Mouse (Mus musculus) MEL-GATA-1-ER (cell line): ENCODE results near the gene Pef1.

Source experiments
- DNase-seq: peaks from one replicate; pipeline ENCODE4 v3.0.0-alpha.2; 2012; ENCODE audit warnings: low read depth; ENCODE audit errors: extremely low read depth

Pef1 gene

DNA sequence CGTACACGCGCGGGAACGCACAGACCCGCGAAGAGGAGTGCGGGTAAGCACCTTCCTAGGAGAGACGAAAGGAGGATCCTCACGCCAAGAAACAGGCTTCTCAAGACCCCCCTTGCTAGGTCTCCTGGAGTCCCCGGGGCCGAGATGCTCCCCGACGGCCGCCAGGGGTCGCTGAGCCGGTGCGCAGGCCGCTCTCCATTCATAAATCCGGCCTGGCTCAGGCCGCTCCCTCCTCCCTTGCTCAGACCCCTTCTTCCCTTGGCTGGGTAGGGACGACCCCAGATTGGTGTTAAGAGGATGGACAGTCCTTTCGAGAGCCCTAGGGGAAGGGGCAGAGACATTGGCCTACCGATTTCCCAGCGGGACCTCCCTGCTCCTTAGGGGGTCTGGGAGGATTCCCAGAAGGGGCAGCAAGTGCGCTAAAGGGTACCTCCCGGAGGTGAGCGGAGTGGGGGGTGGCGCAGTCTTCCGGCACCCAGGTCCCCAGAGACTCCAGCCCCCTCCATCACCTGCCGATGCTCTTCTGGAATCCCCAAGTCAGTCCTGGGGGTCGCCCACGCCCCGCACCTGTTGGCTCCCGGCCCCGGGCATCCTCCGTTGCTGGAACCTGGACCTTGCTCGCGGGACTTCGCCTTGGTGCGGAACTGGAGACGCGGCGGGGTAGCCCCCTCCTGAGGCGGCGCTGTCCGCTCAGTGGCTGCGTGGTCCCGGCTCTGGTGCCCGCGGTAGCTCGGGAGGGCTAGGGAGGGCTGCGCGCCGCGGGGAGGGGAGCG, 36.3 kb downstream of the Pef1 start:
- peak; percentile 5 for DNase-seq

DNA sequence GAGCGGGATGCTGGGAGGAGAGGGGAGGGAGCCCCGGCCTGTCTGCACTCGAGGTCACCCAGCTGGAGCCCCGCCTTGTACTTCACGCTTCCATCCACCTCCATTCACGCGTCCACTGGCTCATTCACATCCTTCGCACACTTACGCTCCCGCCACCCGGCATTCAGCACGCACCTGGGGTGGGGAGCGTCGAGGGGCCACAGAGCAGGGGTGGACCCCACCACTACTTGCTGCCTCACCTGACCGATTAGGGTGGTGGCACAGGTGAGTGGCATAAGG, 36.8 kb downstream of the Pef1 start, which contains the start of gene Hcrtr1:
TSS of gene Hcrtr1 (minus strand) at position 146 of the 279 bp plus-strand sequence.
- DNase-seq, result no peak

DNA sequence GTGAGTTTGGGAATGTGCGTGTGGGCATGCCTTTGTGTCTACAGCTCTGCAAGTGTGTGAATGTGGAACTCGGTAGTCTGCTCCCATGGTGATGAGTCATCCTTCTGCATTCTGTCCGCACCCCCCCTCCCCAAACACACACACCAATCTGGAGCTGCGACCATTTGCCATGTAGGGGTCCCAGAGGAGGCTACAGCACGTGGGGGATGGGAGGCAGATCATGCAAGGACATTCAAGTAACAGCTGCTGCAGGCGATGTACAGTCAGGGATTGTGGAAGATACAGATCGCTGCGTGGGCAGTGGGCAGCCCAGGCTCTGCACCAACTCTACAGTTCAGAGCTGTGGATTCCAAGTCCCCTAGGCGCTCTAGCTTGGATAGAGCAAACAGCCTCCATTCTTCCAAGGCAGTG, 38.6 kb downstream of the Pef1 start:
- DNase-seq, result no peak

DNA sequence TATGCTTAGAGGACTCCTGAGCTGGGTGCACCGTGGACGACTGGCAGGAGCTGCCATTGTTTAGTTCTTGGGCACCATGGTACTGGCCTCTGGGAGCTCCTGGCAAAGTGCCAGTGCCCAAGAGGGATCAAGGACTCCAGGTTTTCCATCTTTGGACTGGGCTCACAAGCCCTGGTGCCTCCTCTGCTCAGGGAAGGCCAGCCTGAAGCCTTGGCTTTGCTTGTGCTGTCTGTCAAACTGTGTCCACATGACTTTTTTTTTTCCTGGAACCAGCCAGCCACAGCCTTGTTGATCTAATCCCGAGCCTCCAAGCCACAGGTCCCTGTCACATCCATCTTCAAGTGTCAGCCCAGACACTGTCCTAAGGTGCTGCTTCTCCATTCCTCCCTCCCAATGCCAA, 39.4 kb downstream of the Pef1 start:
- no peak for DNase-seq

DNA sequence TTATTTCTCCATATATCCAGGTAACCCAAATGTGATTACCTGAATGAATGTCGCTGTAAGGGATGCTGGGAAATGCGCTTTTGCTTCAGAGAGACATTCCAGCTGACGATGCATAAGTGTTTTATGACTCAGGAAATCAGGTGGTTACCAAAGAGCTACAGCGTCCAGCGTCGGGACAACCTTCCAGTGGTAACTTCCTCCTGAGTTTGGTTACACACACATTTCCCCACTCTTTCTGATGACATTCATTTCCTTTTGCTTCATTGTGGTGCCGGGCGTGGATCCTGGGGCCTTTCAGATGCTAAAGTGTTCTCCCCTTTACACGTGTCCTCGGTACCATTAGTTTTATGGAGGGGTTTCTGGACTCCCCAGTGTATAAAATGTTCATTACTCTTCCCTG, 46.0 kb downstream of the Pef1 start:
- DNase-seq, result no peak

DNA sequence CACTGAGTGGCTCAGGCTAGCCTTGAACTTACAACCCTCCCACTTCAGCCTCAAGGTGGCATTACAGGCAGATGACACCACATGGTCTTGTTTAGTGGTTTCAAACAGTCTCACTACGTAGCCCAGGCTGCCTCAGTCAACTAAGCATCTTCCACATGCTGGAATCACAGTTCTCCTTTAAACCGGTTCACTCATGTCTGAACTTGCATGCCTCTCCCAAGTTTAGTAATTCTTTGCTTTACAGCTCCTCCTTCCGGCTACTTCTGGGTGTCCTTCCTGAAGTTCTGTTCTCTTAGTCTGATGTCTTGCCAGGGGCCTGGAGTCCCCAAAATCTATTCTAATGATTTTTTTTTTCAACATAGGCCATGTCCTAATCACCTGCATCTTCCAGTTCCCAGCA, 51.9 kb downstream of the Pef1 start:
- DNase-seq, result no peak

DNA sequence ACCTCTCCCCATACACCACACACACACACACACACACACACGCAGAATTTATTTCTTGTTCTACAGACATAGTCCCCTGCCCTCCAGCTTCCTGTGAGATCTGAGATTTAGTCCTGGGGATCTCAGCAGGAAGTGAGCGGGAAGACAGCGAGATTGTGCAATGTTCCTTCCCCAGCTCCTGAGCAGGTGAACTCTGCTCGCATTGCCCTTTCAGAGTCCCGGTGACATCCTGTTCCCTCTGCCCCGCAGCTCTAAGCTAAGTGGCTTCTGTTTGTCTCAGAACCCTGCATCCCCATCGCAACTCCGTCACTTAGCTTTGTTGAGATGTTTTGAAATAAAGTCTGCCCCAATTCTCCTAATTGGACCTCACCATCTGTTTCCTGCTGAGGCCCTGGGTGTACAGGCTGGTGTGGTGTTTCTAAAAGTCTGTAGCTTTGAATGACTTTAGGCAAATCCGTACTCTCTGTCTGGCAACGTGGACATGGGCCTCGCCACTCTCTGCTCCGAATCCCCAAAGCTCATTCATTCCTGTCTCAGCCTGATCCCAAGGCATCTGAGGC, 54.5 kb downstream of the Pef1 start:
- DNase-seq, result no peak

DNA sequence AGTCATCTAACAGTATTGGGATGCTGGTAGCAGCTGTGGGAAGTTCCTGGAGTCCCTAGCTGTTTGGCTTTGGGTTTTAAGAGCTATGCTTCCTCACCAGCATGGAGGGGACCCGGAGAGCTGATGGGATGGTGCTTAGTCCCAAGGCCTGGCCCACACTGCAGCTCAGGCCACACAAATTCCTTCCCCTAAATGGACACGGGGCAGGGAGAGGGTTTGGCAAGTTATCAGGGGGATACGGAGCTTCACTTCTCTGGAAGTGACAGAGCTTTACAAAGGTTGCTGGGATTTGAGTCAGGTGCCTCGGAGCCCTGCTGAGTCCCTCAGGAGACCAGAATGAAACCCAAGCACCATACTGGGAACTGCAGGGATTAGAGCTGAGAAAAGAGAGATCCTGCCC, 59.0 kb downstream of the Pef1 start:
- no peak for DNase-seq

DNA sequence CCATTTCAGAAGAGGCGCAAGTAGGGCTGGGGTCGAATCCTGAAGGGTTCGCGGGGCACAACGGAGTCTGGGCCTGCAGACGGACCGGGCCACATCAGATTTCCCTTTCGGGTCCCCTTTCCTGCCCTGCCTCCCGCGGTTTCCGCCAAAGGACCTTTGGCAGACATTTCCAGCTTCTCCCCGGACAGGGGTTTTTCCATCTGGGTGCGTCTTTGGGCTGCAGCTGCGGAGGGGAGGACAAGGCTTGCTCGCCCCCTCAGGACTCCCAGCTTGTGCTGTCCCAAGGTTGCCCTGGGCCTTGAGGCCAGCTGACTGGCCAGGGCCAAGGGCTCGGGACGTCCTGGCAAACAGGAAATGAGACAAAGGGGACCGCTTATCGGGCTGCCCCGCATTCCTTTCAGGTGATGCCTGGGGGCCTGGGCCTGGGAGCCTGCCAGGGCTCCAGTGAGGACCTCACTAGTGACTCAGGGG, 61.1 kb downstream of the Pef1 start:
- no peak for DNase-seq

DNA sequence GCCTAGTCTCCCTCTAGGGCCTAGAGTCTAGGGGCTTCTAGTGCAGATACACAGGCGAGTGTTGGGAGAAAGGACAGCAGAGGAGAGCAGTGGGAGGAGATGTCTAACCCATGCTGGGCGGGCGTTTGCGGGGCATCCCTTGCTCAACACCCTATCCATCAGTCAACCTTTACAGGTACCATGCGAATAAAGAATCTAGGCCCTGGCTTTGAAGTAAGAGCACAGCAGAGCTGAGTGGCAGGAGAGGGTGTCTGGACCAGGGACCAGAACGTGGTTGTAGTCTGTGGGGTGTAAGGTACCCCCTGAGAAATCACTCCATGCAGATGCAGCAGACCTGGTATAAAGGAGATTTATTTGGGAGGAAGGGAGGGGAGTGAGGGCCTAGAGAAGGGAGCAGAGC, 61.8 kb downstream of the Pef1 start:
- no peak for DNase-seq

DNA sequence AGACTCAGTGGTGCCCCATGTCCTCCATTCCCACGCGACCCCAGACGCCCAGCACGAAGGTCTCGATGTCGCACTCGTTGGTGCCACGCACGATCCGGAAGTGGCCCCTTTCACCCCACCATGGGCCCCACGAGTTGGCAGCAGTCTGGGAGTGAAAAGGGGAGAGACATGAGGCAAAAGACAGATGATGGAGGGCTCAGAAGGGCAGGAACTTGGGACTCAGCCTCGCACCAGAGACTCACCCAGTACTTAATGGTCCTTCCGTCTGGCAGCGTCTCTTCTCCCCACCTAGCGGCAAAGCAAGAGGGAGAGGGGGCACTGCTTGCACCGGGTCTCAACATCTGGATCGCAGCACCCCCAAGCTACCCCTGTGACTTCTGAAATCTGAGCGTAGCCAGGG, 63.7 kb downstream of the Pef1 start:
- DNase-seq, result no peak

DNA sequence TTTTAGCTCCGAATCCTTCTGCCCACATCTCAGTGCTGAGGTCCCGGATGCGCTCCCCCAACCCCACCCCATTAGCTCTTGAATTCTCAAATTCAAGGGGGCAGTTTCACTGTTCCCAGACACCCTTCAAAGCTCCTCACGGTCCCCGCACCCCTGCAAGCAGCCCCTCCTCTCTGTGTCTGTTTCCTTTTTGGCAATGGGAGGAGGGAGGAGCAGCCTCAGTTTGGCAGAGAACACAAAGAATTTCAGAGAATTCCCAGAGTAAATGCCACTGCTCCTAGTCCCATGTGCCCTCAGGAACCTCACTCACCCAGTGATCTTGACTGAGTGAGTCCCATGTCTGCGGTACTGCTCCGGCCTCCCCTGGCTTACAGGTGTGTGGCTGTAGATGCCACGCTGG, 64.2 kb downstream of the Pef1 start:
- DNase-seq, result no peak

DNA sequence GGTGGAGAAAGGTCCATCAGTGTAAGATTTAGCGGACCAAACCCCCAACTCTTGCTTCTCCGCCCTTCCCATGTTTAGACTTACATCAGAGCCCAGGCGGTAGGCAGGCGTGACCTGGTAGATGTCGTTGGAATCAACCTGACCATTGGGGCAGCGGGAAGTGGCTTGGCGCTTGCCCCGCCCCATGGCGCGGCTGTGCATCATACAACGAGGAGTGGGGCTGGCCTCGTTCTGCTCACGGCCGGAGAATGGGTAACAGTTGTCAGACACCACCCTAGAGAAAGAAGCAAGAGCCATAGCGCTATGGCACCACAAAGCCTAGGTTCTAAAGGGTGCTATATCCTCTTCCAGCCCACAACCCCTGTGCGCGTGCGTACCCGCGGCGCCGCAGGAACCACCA, 65.0 kb downstream of the Pef1 start:
- DNase-seq, result no peak

DNA sequence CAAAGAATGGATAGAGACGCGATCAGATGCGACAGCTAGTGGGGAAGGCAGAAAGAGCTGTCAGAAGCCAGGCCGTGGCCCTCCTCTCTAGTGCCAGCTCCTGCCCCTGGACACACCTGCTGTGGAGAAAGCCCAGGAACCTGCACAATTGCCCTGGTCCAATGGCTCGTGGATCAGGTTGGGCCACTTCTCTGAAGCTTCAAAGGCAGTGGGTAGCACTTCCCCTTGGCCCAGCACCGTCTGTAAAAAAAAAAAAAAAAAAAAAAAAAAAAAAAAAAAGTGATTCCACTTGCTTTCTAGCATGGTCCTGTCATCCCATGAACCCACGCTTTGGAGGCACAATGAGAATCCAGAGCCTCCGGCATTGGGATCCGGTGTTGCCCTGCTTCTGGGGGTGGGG, 65.5 kb downstream of the Pef1 start:
- no peak for DNase-seq

DNA sequence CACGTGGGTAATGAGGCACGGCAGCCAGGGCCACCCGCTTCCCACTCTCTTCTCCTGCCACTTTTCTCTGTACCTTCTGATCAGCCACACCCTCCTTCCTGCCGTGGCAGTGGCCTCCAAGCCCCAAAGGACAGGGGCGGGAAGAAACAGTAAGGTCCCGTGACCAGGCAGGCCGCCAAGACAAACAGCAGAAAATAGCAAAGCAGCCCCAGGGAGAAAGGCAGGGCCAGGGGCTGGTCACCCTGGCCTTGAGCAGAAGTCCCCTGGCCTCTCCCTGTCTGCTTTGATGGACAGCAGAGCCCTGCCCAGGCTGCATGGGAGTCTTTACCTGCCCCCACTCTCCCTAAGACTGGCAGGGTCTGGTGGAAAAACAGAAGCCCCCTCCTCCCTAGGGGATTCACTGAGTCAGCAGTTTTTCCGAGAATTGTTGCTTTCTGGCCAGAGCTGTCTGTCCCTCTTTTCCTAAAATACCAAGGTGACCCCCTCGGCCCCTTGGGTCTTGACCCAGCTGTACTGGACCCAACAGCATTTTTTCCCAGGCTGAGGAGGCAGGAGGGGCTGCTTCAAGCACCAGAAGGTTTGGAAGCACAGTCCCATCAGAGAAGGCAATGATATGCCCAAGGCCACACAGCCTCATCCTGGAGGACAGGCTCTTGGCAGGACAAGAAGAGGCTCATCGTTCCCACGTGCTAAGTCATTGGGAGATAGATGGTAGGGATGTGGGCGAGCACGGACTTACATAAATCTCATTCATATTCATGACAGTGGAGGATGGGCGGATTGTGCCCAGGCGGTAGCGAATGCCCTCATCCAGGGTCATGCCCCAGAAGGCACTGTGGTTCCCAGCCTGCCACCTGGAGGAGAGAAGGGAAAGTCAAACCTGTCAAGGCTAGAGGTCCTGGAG, 66.2 kb downstream of the Pef1 start:
- DNase-seq, result peak; percentile 37

DNA sequence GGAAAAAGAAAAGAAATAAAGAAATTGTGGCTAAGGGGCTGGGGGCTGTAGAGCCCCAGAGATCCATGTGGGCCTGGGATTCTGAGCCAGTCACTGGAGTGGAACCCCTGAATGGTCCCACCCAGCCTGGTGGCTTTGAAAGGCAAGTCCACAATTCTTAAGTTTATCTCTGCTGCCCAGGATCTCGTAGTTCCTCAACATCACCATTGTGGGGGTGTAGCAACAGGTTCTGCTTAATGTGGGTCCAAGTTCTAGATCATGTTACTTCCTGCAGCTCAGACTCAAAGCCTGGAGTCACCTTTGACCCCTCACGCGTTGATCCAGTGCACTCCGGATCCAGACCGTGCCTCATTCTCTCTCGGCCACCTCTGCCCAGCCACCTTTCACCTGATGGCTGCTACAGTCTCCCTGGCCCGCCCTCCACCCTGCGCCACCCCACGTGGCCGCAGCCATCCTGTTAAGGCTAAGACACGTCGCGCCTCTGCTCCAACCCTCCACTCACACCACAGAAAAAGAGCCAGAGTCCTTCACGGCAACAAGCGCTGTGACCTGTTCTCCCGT, 67.1 kb downstream of the Pef1 start:
- DNase-seq, result peak; percentile 57

DNA sequence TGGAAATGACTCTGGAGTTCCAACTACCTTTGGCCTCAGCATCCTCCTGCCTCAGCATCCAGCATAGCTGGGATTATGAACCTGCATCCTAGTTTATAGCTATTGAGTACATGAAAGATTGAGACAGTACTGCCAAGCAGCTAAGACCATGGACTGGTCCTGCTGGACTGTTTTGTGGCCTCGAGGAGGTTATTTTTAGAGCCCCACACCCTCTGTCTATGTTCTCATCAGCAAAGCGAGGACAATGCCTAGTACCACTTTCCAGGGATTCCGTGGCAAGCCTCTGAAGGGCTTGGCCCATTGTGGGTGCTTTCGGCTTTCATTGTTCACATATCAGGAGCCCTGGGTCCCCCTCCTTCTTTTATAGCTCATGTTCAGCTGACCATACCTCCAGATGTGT, 68.0 kb downstream of the Pef1 start:
- DNase-seq, result no peak

DNA sequence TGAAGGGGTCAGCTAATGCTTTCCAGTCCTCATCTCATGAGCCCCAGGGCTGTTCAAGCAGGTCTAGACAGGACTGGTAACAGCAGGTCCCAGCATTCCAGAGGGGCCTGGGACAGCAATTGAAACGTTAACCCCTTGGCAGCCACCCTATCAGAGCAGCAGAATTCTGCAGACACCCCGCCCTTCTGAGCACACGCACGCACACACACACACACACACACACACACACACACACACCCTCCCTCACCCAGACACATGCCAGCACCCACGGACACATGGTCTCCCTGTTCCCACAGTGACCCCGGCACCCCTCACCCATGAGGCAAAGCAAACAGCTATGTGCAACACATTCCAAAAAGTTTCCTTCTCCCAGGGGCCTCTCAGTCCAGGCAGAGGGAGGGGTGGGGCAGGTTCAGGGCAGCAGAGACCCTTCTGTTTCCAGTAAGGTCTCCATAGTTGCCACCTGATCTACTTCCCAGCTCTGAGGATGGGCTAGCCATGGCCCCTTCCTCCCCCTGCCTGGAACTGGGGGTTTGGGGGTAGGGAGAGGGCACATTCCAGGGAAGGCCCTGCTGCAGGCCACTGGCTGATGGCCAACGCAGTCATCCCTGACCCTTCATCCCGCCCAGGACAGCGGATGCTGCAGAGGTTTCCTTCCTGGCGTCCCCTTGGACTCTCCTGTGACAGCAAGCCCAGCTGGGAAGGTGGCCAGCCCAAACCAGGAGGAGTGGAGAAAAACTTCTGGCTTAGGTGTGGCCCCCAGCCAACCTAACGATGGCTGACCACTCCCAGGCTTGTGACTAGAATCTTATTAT, 69.8 kb downstream of the Pef1 start:
- no peak for DNase-seq

DNA sequence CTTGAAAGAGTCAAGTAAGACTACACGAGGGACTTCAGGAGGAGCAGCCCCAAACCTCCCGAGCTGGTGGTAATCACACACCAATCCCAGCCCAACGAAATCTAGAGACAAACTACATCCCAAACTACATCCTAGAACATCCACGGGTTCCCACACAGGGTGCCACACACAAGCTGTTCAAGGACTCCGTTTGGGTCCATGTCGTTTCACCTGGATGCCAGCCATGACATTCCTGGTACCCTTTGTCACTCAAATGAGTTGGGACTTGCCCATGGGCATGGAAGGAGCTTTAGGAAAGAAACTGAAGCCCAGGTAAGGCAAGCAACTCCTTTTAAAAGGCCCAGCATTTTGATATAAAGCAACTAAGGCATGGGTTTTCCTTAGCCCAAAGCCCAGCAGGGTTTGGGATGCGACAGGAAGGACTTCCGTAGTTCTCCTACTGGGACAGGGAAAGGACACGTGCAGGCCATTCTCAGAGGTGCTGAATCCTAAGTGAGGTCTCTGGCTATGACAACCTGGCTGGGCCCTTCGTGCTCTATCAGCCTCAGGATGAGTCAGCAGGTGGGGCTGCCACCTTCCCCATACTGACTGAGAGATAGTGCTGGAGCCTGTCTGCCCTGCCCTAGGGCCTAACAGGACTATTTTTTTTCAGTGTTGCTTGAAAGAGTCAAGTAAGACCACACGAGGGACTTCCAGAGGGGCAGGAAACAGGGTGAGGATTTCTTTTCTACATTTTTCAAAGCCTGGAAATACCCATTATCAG, 70.9 kb downstream of the Pef1 start:
- peak; percentile 51 for DNase-seq

DNA sequence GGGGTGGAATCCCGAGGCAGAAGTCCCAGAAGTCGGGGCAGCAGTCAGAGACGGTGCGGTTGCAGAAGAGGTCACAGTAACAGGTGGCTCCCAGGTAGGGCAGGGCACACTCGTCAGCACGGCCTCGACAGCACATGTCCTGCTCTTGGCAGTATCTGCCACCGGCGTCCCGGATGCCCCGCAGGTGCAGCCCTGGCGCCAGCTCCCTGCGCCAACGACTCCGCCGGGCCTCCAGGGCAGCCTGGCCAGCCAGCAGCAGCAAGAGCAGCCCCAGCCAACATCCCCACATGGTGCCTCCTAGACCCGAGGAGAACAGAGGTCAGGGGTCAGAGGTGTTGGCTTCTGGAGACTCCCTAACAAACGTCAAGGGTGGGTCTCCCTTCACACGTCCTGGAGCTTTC, 71.6 kb downstream of the Pef1 start:
- no peak for DNase-seq
